Mouse (Mus musculus) WW6 (cell line): Measurements from ENCODE around the gene Dock6.

Experiments used
- DNase-seq: peaks from one replicate; pipeline ENCODE4 v3.0.0-alpha.2; 2013; ENCODE audit warnings: low read depth, low spot score

Dock6 gene

DNA sequence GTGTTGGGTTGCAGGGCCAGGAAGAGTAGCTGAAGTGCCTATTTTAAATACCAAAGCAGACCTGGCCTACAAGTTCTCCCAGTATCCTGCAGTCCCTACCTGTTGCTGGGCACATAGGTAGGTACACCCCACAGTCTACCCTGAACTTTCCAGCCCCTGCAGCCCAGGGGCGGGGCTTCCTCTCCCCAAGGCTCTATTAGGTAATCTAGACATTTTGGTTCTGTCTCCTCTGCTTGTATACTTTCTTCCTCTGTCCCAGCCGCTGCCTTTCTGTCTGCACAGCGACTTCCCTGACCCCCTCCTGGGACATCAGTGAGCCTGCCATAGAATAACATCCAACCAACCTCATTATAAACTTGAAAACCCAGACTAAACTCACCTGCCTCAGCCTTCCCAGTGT is 102.1 kb downstream of the Dock6 start:
- DNase-seq, result no peak
